Mouse (Mus musculus) embryonic facial prominence, embryonic 15.5 days (tissue): ENCODE measurements around the gene Capn8. TPM values are rescaled to one million over a fixed set of nuclear protein-coding genes. Genes with fewer than 3 reads are reported as not detected.

ENCODE experiments used
- ATAC-seq: fragments of 200-750 bp; cut with Nextera tagmentation; 2 replicates; pipeline ENCODE4 v1.8.0; 2017; ENCODE audit warnings: low read depth, moderate TSS enrichment; ENCODE audit not compliant: insufficient number of reproducible peaks, low FRiP score, low TSS enrichment
- H3K27ac ChIP-seq: fragments of 300-500 bp; sonication (generic); replicated peaks from 2 replicates; pipeline ENCODE4 v1.5.1; 2015; ENCODE audit warnings: mild to moderate bottlenecking, inconsistent platforms
- H3K27me3 ChIP-seq: fragments of 300-500 bp; sonication (generic); 2 replicates; pipeline ENCODE4 v1.6.1; 2015; ENCODE audit warnings: inconsistent platforms
- H3K36me3 ChIP-seq: fragments of 300-500 bp; sonication (generic); 2 replicates; pipeline ENCODE4 v1.6.1; 2015; ENCODE audit warnings: mild to moderate bottlenecking, inconsistent platforms
- H3K4me1 ChIP-seq: fragments of 300-500 bp; sonication (generic); 2 replicates; pipeline ENCODE4 v1.6.1; 2015; ENCODE audit warnings: inconsistent platforms
- H3K4me2 ChIP-seq: fragments of 300-500 bp; sonication (generic); replicated peaks from 2 replicates; pipeline ENCODE4 v1.6.1; 2015; ENCODE audit warnings: mild to moderate bottlenecking, inconsistent platforms
- H3K4me3 ChIP-seq: fragments of 300-500 bp; sonication (generic); replicated peaks from 2 replicates; pipeline ENCODE4 v1.5.1; 2015; ENCODE audit warnings: mild to moderate bottlenecking, inconsistent platforms
- H3K9ac ChIP-seq: fragments of 300-500 bp; sonication (generic); 2 replicates; pipeline ENCODE4 v1.6.1; 2015; ENCODE audit warnings: inconsistent platforms
- H3K9me3 ChIP-seq: fragments of 300-500 bp; sonication (generic); replicated peaks from 2 replicates; pipeline ENCODE4 v1.6.1; 2016; ENCODE audit warnings: inconsistent platforms
- WGBS: fragments of 180-500 bp; shearing (Covaris S2); methylation state at CpG from one replicate; pipeline ENCODE4 v1.1.7; 2015; 5-methylcytosine and 5-hydroxymethylcytosine counted together
- polyA plus RNA-seq: library from polyadenylated mRNA; unstranded; fragments of >200 nt; fragmentation: Nextera tagmentation; extraction: Ambion mirVana; gene quantifications from 2 replicates; pipeline ENCODE4 v1.2.1, GENCODE M21; 2015

Gene Capn8
- polyA plus RNA-seq, 1 experiment from 2014 or later, result 0.71 TPM

DNA sequence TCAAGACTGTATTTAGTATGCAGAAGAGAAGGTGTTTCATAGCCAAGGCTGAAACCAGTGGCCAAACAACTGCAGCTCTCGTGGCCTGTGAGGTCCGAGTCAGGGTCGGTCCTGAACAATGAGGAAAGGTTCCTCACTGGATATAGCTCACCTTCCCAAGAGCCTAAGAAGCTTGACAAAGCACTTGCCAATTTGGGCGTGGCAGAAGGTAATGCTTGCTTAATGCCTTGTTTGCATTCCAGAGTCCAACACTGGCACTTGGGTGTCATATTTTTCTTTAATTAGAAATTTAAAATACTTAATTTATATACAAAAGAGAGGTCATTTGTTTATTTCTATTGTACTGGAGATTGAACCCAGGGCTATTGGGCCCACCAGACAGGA is 9.9 kb downstream of the Capn8 start:
- WGBS, result 54% methylated on average over 4 of the region's 4 CpGs

DNA sequence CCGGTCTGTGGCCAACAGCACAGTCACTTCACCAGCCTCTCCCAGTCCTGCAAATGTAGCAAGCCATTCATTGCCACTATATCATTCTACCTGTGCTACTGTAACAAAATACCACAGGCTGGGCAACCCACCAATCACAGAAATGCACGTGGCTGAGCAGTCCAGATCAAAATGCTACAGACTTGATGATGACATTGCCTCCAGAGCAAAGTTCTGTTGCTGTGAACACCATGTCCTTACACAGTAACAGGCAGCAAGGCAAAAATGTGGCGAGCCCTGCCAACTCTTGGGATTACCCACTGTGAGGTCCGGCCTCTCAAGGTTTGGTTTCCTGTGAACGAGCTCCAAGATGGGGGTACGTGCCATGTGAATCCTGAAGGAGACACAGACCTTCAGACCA is 19.4 kb downstream of the Capn8 start:
- WGBS, result 88% methylated on average over 6 of the region's 6 CpGs
- H3K4me2 ChIP-seq, result no peak overlapping the region
- no peaks in the 10 kb centered on the region for H3K27me3 ChIP-seq
- no peak overlapping the region for H3K9ac ChIP-seq
- ATAC-seq, result no peak
- no peak overlapping the region for H3K27ac ChIP-seq
- H3K9me3 ChIP-seq, result no peaks in the 10 kb centered on the region
- H3K36me3 ChIP-seq, result no peaks in the 10 kb centered on the region
- H3K4me1 ChIP-seq, result peaks cover 5% of the 10 kb centered on the region
- H3K4me3 ChIP-seq, result no peak overlapping the region

More for the DNA sequence above, 9.9 kb downstream of the Capn8 start:
- H3K9ac ChIP-seq, result no peak overlapping the region
- H3K27ac ChIP-seq, result no peak overlapping the region
- no peak overlapping the region for H3K4me3 ChIP-seq
- no peak for ATAC-seq
- H3K4me2 ChIP-seq, result no peak overlapping the region
- no peaks in the 10 kb centered on the region for H3K27me3 ChIP-seq
- H3K36me3 ChIP-seq, result no peaks in the 10 kb centered on the region
- no peaks in the 10 kb centered on the region for H3K9me3 ChIP-seq
- H3K4me1 ChIP-seq, result no peaks in the 10 kb centered on the region; the same call in none of the 2 replicates

DNA sequence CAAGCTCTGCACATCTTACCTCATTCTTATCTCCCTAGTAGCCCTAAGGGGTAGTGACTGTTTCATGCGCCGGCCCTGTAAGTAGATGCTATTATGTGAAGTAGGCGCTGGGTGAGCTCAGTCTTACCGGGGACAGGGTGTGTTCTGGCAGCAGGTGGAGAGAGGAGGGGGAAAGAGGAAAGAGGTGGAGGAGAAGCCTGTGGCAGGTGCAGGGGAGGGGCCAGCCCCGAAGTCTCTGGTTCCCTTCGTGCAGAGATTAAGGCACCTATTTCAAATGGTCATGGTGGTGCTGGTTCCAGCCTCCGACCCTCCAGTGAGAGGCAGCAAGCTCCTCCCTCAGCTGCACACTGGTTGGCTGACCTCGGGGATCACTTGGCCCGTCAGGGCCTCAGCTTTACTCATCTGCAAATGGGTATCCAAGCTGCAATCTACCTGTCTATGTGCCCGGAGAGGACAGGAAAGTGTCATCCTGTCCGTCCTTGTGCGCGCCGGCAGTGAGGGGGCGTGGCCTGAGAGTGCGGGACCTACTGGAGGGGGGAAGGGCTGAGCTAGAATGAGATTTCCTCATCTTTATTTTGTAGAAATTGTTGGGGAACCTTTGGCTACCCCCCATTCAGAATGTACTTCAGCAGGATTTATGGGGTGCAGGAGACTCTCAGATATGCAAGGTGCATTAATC is 20.5 kb downstream of the Capn8 start:
- Histone ChIP-seq H3K27me3 (no peaks in the 10 kb centered on the region), H3K9me3 (no peaks in the 10 kb centered on the region), H3K4me2 (peak overlapping the region; percentile 44), H3K9ac (no peak overlapping the region), H3K4me1 (peaks cover 5% of the 10 kb centered on the region), H3K36me3 (no peaks in the 10 kb centered on the region), H3K4me3 (peak overlapping the region; percentile 24; the same call in 1 of the 2 replicates), H3K27ac (no peak overlapping the region)
- 19% methylated on average over 16 of the region's 16 CpGs for WGBS
- peak; percentile 60; the same call in 1 of the 2 replicates for ATAC-seq

DNA sequence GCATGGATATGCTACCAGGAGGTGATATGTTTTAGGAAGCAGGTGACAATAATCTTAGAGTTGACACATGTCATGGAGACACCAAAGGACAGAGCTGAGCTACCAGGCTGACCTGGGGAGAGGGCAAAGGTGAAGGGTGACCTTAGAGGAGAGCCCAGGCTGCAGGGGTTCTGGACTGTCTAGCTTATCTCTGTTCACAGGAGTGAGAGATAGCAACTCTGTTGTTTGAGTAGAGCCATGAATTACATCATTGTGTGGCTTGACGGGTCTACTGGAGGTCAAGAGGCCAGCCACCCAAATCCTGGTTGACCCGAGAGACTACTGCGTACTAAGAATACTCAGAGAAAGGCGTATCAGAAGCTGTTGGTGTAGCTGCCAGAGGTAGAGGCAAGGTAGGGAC is 22.9 kb downstream of the Capn8 start:
- WGBS, result 72% methylated on average over 4 of the region's 4 CpGs
- Histone ChIP-seq H3K4me2 (no peak overlapping the region), H3K4me1 (peaks cover 5% of the 10 kb centered on the region), H3K27ac (no peak overlapping the region), H3K4me3 (no peak overlapping the region), H3K36me3 (no peaks in the 10 kb centered on the region), H3K9me3 (no peaks in the 10 kb centered on the region), H3K9ac (no peak overlapping the region), H3K27me3 (no peaks in the 10 kb centered on the region)
- ATAC-seq, result no peak

DNA sequence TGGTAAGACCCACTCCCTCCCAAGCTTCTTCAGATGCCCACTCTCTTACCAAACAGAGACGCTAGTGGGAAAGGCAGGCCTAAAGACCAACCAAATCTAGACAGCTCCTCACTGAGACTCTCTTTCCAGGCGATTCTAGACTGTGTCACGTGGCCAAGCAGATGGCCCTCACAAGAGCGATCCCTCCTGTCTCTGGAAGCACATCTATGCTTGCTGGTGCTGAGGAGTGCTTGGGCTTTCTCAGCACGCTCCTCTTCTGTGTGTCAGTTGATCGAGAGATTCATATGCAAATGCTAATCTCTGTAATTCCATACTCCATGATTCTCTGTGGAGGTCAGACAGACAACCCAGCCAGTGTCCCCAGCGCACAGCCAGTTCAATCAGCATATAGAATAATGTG is 26.7 kb downstream of the Capn8 start:
- Histone ChIP-seq H3K4me2 (no peak overlapping the region), H3K4me3 (no peak overlapping the region), H3K27ac (no peak overlapping the region), H3K9ac (no peak overlapping the region), H3K4me1 (no peaks in the 10 kb centered on the region), H3K27me3 (no peaks in the 10 kb centered on the region), H3K9me3 (no peaks in the 10 kb centered on the region), H3K36me3 (no peaks in the 10 kb centered on the region)
- 76% methylated on average over 7 of the region's 7 CpGs for whole genome bisulfite sequencing
- no peak for ATAC-seq

DNA sequence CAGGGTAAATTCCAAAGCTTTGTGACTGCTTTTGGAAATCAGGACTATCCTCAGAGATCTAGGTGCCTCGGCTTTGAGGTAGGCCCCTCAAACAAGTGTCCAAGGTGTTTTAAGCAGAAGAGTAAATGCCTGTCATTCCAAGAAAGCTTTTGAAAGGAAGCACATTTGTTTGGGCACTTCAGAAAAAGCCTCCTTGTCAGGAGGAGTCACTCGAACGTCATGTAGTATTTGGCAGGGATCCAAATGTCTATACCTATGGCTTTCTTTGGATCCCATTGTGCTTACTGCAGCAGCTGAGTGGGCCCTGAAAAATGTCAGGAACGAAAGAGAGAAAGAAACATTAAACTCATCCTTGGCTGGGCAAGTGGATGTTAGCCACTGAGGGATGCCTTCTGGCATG is 27.6 kb downstream of the Capn8 start:
- Histone ChIP-seq H3K9me3 (no peaks in the 10 kb centered on the region), H3K27me3 (no peaks in the 10 kb centered on the region), H3K9ac (no peak overlapping the region), H3K27ac (no peak overlapping the region), H3K36me3 (no peaks in the 10 kb centered on the region), H3K4me3 (no peak overlapping the region), H3K4me2 (no peak overlapping the region), H3K4me1 (no peaks in the 10 kb centered on the region)
- no peak for ATAC-seq
- WGBS, result 39% methylated on average over 4 of the region's 4 CpGs

DNA sequence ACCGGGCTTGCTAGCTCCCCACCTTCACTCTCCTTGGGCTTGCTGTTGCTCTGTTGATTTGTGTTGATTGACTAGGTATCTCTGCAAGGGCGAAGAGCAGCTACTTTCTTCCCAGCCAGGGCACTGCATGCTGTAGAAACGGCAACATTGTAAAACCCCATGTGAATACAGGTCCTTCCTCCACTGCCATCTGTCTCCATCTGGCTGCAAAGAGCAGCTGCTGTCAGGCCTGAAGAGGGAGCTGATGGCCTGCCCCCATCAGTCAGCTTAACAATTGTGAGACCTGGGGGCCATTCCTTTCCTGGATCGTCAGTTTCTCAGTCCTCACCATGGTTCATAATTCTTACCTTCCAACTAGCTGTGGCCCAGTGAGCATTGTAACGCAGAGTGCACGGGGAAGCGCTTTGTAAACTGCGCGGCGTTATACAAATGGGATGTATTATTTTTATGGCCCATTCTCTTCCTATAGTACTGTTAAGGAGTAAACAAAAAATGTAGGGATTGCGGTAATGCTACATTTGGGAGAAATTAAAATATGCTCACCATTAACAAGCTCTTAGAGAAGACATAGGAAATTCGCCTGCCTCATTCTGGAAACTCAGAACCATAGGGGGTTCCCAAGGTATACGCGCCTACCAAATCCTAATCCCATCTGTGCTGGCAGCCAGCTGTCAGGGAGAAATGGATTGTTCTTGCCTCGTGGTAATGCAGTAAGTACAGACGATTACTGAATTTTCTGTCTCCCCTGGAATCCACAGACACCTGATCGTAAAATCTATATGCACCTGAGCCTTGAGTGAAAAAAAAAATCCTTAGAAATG is 40.7 kb downstream of the Capn8 start:
- H3K27me3 ChIP-seq, result no peaks in the 10 kb centered on the region
- H3K4me3 ChIP-seq, result no peak overlapping the region
- ATAC-seq, result no peak
- H3K4me1 ChIP-seq, result no peaks in the 10 kb centered on the region
- H3K9me3 ChIP-seq, result no peaks in the 10 kb centered on the region
- H3K27ac ChIP-seq, result no peak overlapping the region
- no peak overlapping the region for H3K9ac ChIP-seq
- 72% methylated on average over 17 of the region's 17 CpGs for WGBS
- no peak overlapping the region for H3K4me2 ChIP-seq
- H3K36me3 ChIP-seq, result no peaks in the 10 kb centered on the region

DNA sequence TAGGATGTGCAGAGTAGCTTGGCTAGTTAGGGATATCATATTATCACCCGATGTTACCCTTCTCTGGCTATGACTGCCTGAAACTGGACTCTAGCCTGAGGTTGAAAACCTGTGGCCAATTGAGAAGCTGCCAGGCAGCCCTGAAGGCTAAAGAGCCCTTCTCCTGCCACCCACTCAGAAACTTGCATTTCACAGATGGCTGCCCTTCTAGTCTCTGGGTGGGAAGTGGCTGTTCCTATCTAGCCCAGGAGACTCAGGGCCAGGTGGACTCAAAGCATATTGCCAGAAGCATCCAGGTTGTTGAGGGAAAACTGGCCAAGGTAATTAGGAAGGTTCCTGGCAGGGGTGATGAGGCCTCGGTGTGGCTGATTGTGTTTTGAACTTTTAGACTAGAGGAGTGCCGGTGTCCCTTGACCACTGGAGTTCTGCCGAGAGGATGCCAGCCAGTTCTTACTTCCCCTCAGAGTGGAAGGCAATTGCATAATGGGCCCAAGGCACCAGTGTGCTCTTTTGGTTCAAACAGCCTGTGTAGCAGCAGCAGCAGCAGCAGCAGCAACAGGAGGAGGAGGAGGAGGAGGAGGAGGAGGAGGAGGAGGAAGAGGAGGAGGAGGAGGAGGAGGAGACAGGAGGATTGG is 45.0 kb downstream of the Capn8 start:
- WGBS, result 60% methylated on average over 4 of the region's 4 CpGs
- no peaks in the 10 kb centered on the region for H3K36me3 ChIP-seq
- no peak overlapping the region for H3K9ac ChIP-seq
- H3K27ac ChIP-seq, result no peak overlapping the region
- H3K4me3 ChIP-seq, result no peak overlapping the region
- H3K9me3 ChIP-seq, result no peaks in the 10 kb centered on the region
- no peak overlapping the region for H3K4me2 ChIP-seq
- no peaks in the 10 kb centered on the region for H3K4me1 ChIP-seq
- H3K27me3 ChIP-seq, result no peaks in the 10 kb centered on the region
- ATAC-seq, result no peak

DNA sequence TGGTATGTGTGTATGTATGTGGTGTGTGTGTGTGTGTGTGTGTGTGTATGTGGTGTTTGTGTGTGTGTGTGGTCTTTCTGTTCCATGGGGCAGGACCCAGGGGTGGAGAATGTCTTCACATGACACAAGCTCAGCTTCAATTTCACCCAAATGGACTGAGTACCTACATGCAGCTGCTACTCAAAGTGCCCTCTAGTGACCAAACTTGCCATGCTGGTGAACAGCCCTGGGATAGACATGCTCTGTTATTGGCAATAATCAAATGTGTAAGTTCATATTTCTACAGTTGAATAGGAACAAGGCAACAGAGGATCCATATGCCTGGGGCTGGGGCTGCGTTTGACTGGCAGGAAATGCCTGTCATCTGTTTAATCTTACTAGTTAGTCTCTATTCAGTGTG is 50.7 kb downstream of the Capn8 start:
- Histone ChIP-seq H3K27ac (no peak overlapping the region), H3K9me3 (no peaks in the 10 kb centered on the region), H3K4me1 (0 out of 2 replicates have a peak, but pooled peaks cover 3% of the 10 kb centered on the region), H3K4me3 (no peak overlapping the region), H3K9ac (no peak overlapping the region), H3K27me3 (no peaks in the 10 kb centered on the region), H3K36me3 (no peaks in the 10 kb centered on the region), H3K4me2 (no peak overlapping the region)
- no peak for ATAC-seq
- 4% methylated on average over 1 of the region's 1 CpGs for WGBS

DNA sequence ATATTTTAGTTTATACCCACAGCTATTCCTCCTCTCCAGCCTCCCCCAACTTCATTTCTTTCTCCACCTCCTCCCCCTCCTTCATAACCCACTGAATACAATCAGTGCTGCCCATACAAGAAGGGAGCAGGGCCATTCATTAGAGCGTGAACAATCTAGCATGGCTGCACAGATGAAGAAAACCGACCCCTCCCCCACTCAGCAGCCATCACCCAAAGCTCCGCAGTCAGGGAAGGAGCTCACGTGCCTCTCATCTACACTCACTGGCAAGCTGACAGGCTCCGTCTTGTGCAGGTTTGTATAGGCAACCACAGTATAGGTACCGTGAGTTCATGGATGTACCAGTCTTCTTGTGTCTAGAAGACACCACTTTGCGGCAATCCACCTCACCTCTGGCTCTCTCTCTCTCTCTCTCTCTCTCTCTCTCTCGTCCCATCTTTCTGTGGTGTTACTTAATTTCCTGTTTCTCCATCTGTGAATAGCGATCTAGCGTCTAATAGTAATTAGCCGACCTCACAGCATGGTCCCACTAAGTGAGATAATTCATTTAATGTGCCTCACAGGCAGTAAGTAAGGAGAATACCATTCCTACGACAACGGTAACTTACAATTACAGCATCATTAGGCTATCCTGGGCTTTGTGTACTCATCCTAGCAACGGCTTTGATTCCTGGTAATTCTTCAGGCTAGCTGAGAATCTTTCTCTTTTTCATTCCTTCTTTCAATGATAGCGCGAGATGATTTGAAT is 53.6 kb downstream of the Capn8 start:
- Histone ChIP-seq H3K27ac (no peak overlapping the region), H3K27me3 (no peaks in the 10 kb centered on the region), H3K36me3 (no peaks in the 10 kb centered on the region), H3K4me2 (no peak overlapping the region), H3K9me3 (no peaks in the 10 kb centered on the region), H3K4me3 (no peak overlapping the region), H3K4me1 (0 out of 2 replicates have a peak, but pooled peaks cover 3% of the 10 kb centered on the region), H3K9ac (no peak overlapping the region)
- no peak for ATAC-seq
- 60% methylated on average over 16 of the region's 16 CpGs for WGBS

DNA sequence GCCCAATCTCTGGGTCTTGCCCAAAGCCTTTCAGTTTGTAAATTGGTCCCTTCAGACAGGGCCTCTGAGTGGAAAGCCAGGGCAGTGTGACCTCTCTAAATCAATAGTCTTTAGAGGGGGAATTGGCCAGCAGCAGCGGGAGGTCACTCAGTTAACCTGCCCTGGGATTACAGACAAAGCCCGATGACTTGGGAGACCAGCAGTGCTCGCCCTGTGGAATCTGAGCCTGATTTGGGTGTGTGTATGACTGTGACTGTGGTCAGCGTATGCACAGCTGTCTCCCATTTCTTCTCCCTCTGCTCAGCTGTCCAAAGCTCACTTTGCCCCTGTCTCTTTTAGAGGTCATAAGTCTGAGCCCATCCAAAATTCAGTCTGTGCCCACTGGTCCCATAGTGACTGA is 55.7 kb downstream of the Capn8 start:
- H3K27ac ChIP-seq, result no peak overlapping the region
- 40% methylated on average over 4 of the region's 4 CpGs for WGBS
- no peaks in the 10 kb centered on the region for H3K36me3 ChIP-seq

More for the DNA sequence above, 55.7 kb downstream of the Capn8 start:
- no peaks in the 10 kb centered on the region for H3K27me3 ChIP-seq
- H3K4me3 ChIP-seq, result no peak overlapping the region
- ATAC-seq, result no peak
- H3K4me2 ChIP-seq, result no peak overlapping the region
- H3K9me3 ChIP-seq, result no peaks in the 10 kb centered on the region
- H3K4me1 ChIP-seq, result 0 out of 2 replicates have a peak, but pooled peaks cover 3% of the 10 kb centered on the region
- H3K9ac ChIP-seq, result no peak overlapping the region
